In genomic region chr4:151975441-151975840, GRCm38 (mm10) we compare ENCODE assay signal across 8 mouse cellular contexts. TPM values are rescaled to one million over a fixed set of nuclear protein-coding genes. Genes with fewer than 3 reads are reported as not detected.
DNase-seq lines count a peak whose midpoint lies in the region; ATAC-seq and TF ChIP-seq lines count a peak whose summit lies in the region.

No protein-coding gene starts in this region.

- H3K4me3 ChIP-seq in intestine, postnatal 0 days (ENCODE audit: low read depth, low read length): no peak overlapping the region
- H3K4me3 ChIP-seq in intestine, embryonic 16.5 days (ENCODE audit: low read length): no peak overlapping the region
- no peak overlapping the region for H3K4me3 ChIP-seq in E14TG2a.4 (replicated peaks; ENCODE audit: low read length)
- no peak overlapping the region for H3K4me3 ChIP-seq in liver, embryonic 13.5 days (replicated peaks)
- no peak overlapping the region for H3K4me3 ChIP-seq in midbrain, embryonic 13.5 days (replicated peaks)

- H3K4me1 ChIP-seq in intestine, postnatal 0 days (replicated peaks; ENCODE audit: control insufficient read depth, insufficient read depth, low read length): no peaks in the 10 kb centered on the region
- no peaks in the 10 kb centered on the region for H3K4me1 ChIP-seq in intestine, embryonic 16.5 days (ENCODE audit: control insufficient read depth, insufficient read depth, low read length)
- H3K4me1 ChIP-seq in E14TG2a.4 (replicated peaks; ENCODE audit: low read depth, low read length): peaks cover 56% of the 10 kb centered on the region
- peaks cover 26% of the 10 kb centered on the region for H3K4me1 ChIP-seq in liver, embryonic 13.5 days (replicated peaks)
- H3K4me1 ChIP-seq in midbrain, embryonic 13.5 days (replicated peaks): no peaks in the 10 kb centered on the region

- H3K9me3 ChIP-seq in intestine, postnatal 0 days (ENCODE audit: control insufficient read depth): no peaks in the 10 kb centered on the region
- H3K9me3 ChIP-seq in intestine, embryonic 16.5 days (ENCODE audit: control insufficient read depth, low read length): no peaks in the 10 kb centered on the region; the same call in 1 of the 2 replicates
- H3K9me3 ChIP-seq in E14TG2a.4 (ENCODE audit: low read length): no peaks in the 10 kb centered on the region
- H3K9me3 ChIP-seq in liver, embryonic 13.5 days (replicated peaks): no peaks in the 10 kb centered on the region
- H3K9me3 ChIP-seq in midbrain, embryonic 13.5 days: no peaks in the 10 kb centered on the region

- peaks cover 64% of the 10 kb centered on the region for H3K36me3 ChIP-seq in intestine, postnatal 0 days (ENCODE audit: control insufficient read depth, insufficient read depth)
- peaks cover 32% of the 10 kb centered on the region for H3K36me3 ChIP-seq in intestine, embryonic 16.5 days (ENCODE audit: control insufficient read depth, insufficient read depth, low read length)
- H3K36me3 ChIP-seq in E14TG2a.4 (ENCODE audit: insufficient read depth, low read length): peaks cover 95% of the 10 kb centered on the region
- H3K36me3 ChIP-seq in liver, embryonic 13.5 days: peaks cover 97% of the 10 kb centered on the region
- peaks cover 65% of the 10 kb centered on the region for H3K36me3 ChIP-seq in midbrain, embryonic 13.5 days

- TF ChIP-seq CTCF in intestine, postnatal 0 days (IDR thresholded peaks at IDR 0.05; ENCODE audit: low read depth): peak; percentile 67
- TF ChIP-seq CTCF in E14TG2a.4 (conservative IDR thresholded peaks at IDR 0.05; ENCODE audit: low read length): peak; percentile 75

- ATAC-seq in intestine, postnatal 0 days: no peak
- ATAC-seq in intestine, embryonic 16.5 days: no peak
- ATAC-seq in liver, embryonic 13.5 days (ENCODE audit: low read depth): peak; percentile 1; the same call in 1 of the 2 replicates
- no peak; the same call in 1 of the 2 replicates for ATAC-seq in erythroid progenitor cell, adult 5-6 weeks (replicated peaks; ENCODE audit: low FRiP score, poor library complexity, severe bottlenecking)
- no peak for ATAC-seq in midbrain, embryonic 13.5 days

- no peak overlapping the region for H3K27ac ChIP-seq in intestine, postnatal 0 days (ENCODE audit: low read depth, low read length)
- H3K27ac ChIP-seq in intestine, embryonic 16.5 days (ENCODE audit: low read length): no peak overlapping the region
- no peak overlapping the region for H3K27ac ChIP-seq in liver, embryonic 13.5 days
- no peak overlapping the region for H3K27ac ChIP-seq in midbrain, embryonic 13.5 days

- no peak overlapping the region for H3K4me2 ChIP-seq in intestine, postnatal 0 days (replicated peaks; ENCODE audit: low read depth)
- no peak overlapping the region for H3K4me2 ChIP-seq in intestine, embryonic 16.5 days (ENCODE audit: low read depth, low read length)
- H3K4me2 ChIP-seq in liver, embryonic 13.5 days: no peak overlapping the region
- no peak overlapping the region for H3K4me2 ChIP-seq in midbrain, embryonic 13.5 days (replicated peaks)

- H3K9ac ChIP-seq in intestine, postnatal 0 days (ENCODE audit: low read depth, low read length): no peak overlapping the region
- no peak overlapping the region for H3K9ac ChIP-seq in intestine, embryonic 16.5 days (ENCODE audit: low read depth, low read length)
- no peak overlapping the region for H3K9ac ChIP-seq in liver, embryonic 13.5 days
- H3K9ac ChIP-seq in midbrain, embryonic 13.5 days (replicated peaks): no peak overlapping the region

- WGBS in intestine, postnatal 0 days: 94% methylated on average over 3 of the region's 3 CpGs
- 93% methylated on average over 3 of the region's 3 CpGs for WGBS in intestine, embryonic 16.5 days
- WGBS in liver, embryonic 13.5 days (ENCODE audit: insufficient replicate concordance): 75% methylated on average over 3 of the region's 3 CpGs
- WGBS in midbrain, embryonic 13.5 days: 94% methylated on average over 3 of the region's 3 CpGs

- peak; percentile 51 for DNase-seq in 416B (ENCODE audit: low read depth)
- no peak for DNase-seq in liver, embryonic 13.5 days
- DNase-seq in yolk sac, embryonic 10.5 days (ENCODE audit: low spot score): no peak

- no peaks in the 10 kb centered on the region for H3K27me3 ChIP-seq in intestine, postnatal 0 days (replicated peaks; ENCODE audit: control insufficient read depth, insufficient read depth, low read length)
- no peaks in the 10 kb centered on the region for H3K27me3 ChIP-seq in intestine, embryonic 16.5 days (replicated peaks; ENCODE audit: control insufficient read depth, insufficient read depth, low read length)
- H3K27me3 ChIP-seq in E14TG2a.4 (ENCODE audit: insufficient read depth, low read length): no peaks in the 10 kb centered on the region
- H3K27me3 ChIP-seq in liver, embryonic 13.5 days: no peaks in the 10 kb centered on the region
- H3K27me3 ChIP-seq in midbrain, embryonic 13.5 days: no peaks in the 10 kb centered on the region

RNA-seq across cellular contexts. Expression of gene Thap3, which starts 13.4 kb away (rescaled TPM):
- polyA plus RNA-seq in intestine, postnatal 0 days (2015; fragmentation: Nextera tagmentation; extraction: Ambion mirVana): 15.4 and 16.6 TPM in 2 replicates
- polyA plus RNA-seq in intestine, embryonic 16.5 days (2015; fragmentation: Nextera tagmentation; extraction: Ambion mirVana): 27.0 and 29.0 TPM in 2 replicates
- polyA plus RNA-seq in liver, embryonic 13.5 days (2015; fragmentation: Nextera tagmentation; extraction: Ambion mirVana): 7.8 and 8.1 TPM in 2 replicates
- total RNA-seq in erythroid progenitor cell, adult 5-6 weeks (2015; ENCODE audit: low replicate concordance): 6.8 TPM in 1 of 2 replicates, not detected in the other
- 4.0 TPM in 1 of 2 replicates, not detected in the other for total RNA-seq in erythroid progenitor cell, adult 5-6 weeks (2017; ENCODE audit: low replicate concordance)
- 34.7 and 38.0 TPM in 2 replicates for polyA plus RNA-seq in midbrain, embryonic 13.5 days (2015; fragmentation: Nextera tagmentation; extraction: Ambion mirVana)

RNA-seq across cellular contexts. Expression of gene Phf13, which starts 20.6 kb away (rescaled TPM):
- polyA plus RNA-seq in intestine, postnatal 0 days (2015; fragmentation: Nextera tagmentation; extraction: Ambion mirVana): 10.6 and 11.0 TPM in 2 replicates
- polyA plus RNA-seq in intestine, embryonic 16.5 days (2015; fragmentation: Nextera tagmentation; extraction: Ambion mirVana): 15.5 and 16.7 TPM in 2 replicates
- polyA plus RNA-seq in liver, embryonic 13.5 days (2015; fragmentation: Nextera tagmentation; extraction: Ambion mirVana): 5.4 and 6.2 TPM in 2 replicates
- 2.5 and 2.9 TPM in 2 replicates for total RNA-seq in erythroid progenitor cell, adult 5-6 weeks (2015; ENCODE audit: low replicate concordance)
- 0.83 and 4.6 TPM in 2 replicates for total RNA-seq in erythroid progenitor cell, adult 5-6 weeks (2017; ENCODE audit: low replicate concordance)
- 17.5 and 17.7 TPM in 2 replicates for polyA plus RNA-seq in midbrain, embryonic 13.5 days (2015; fragmentation: Nextera tagmentation; extraction: Ambion mirVana)

RNA-seq across cellular contexts. Expression of gene Klhl21, which starts 33.2 kb away (rescaled TPM):
- polyA plus RNA-seq in intestine, postnatal 0 days (2015; fragmentation: Nextera tagmentation; extraction: Ambion mirVana): 5.3 and 5.8 TPM in 2 replicates
- 7.4 and 8.3 TPM in 2 replicates for polyA plus RNA-seq in intestine, embryonic 16.5 days (2015; fragmentation: Nextera tagmentation; extraction: Ambion mirVana)
- polyA plus RNA-seq in liver, embryonic 13.5 days (2015; fragmentation: Nextera tagmentation; extraction: Ambion mirVana): 6.0 and 6.5 TPM in 2 replicates
- 1.3 and 2.9 TPM in 2 replicates for total RNA-seq in erythroid progenitor cell, adult 5-6 weeks (2015; ENCODE audit: low replicate concordance)
- 0.91 and 1.0 TPM in 2 replicates for total RNA-seq in erythroid progenitor cell, adult 5-6 weeks (2017; ENCODE audit: low replicate concordance)
- 2.0 and 3.0 TPM in 2 replicates for polyA plus RNA-seq in midbrain, embryonic 13.5 days (2015; fragmentation: Nextera tagmentation; extraction: Ambion mirVana)

RNA-seq across cellular contexts. Expression of gene Dnajc11, which starts 42.0 kb away (rescaled TPM):
- 25.7 and 29.7 TPM in 2 replicates for polyA plus RNA-seq in intestine, postnatal 0 days (2015; fragmentation: Nextera tagmentation; extraction: Ambion mirVana)
- polyA plus RNA-seq in intestine, embryonic 16.5 days (2015; fragmentation: Nextera tagmentation; extraction: Ambion mirVana): 71.0 and 73.6 TPM in 2 replicates
- 58.3 and 66.6 TPM in 2 replicates for polyA plus RNA-seq in liver, embryonic 13.5 days (2015; fragmentation: Nextera tagmentation; extraction: Ambion mirVana)
- total RNA-seq in erythroid progenitor cell, adult 5-6 weeks (2015; ENCODE audit: low replicate concordance): 41.9 and 46.9 TPM in 2 replicates
- total RNA-seq in erythroid progenitor cell, adult 5-6 weeks (2017; ENCODE audit: low replicate concordance): 72.3 and 79.2 TPM in 2 replicates
- 88.0 and 89.2 TPM in 2 replicates for polyA plus RNA-seq in midbrain, embryonic 13.5 days (2015; fragmentation: Nextera tagmentation; extraction: Ambion mirVana)

RNA-seq across cellular contexts. Expression of gene Zbtb48, which starts 52.0 kb away (rescaled TPM):
- polyA plus RNA-seq in intestine, postnatal 0 days (2015; fragmentation: Nextera tagmentation; extraction: Ambion mirVana): 6.7 and 7.6 TPM in 2 replicates
- 13.5 and 16.6 TPM in 2 replicates for polyA plus RNA-seq in intestine, embryonic 16.5 days (2015; fragmentation: Nextera tagmentation; extraction: Ambion mirVana)
- 7.2 and 9.5 TPM in 2 replicates for polyA plus RNA-seq in liver, embryonic 13.5 days (2015; fragmentation: Nextera tagmentation; extraction: Ambion mirVana)
- total RNA-seq in erythroid progenitor cell, adult 5-6 weeks (2015; ENCODE audit: low replicate concordance): 5.4 TPM in 1 of 2 replicates, not detected in the other
- total RNA-seq in erythroid progenitor cell, adult 5-6 weeks (2017; ENCODE audit: low replicate concordance): 2.7 and 4.2 TPM in 2 replicates
- polyA plus RNA-seq in midbrain, embryonic 13.5 days (2015; fragmentation: Nextera tagmentation; extraction: Ambion mirVana): 17.9 and 26.3 TPM in 2 replicates
